Mouse (Mus musculus) limb, embryonic 11.5 days (tissue): Measurements from ENCODE around the gene Mical3. TPM values are rescaled to one million over a fixed set of nuclear protein-coding genes. Genes with fewer than 3 reads are reported as not detected.

Experiments
- ATAC-seq: fragments of 200-750 bp; cut with Nextera tagmentation; 2 replicates; pipeline ENCODE4 v1.8.0; 2017; ENCODE audit warnings: low read depth; ENCODE audit not compliant: insufficient number of reproducible peaks, low FRiP score, low TSS enrichment
- DNase-seq: peaks from one replicate; pipeline ENCODE4 v3.0.0-alpha.2; 2015; ENCODE audit warnings: low spot score
- H3K27ac ChIP-seq: fragments of 300-500 bp; sonication (generic); replicated peaks from 2 replicates; pipeline ENCODE4 v1.5.1; 2014; ENCODE audit warnings: low read depth, mild to moderate bottlenecking, low read length
- H3K27me3 ChIP-seq: fragments of 300-500 bp; sonication (generic); 2 replicates; pipeline ENCODE4 v1.6.1; 2014; ENCODE audit warnings: mild to moderate bottlenecking, low read length, mixed read lengths; ENCODE audit not compliant: control insufficient read depth, insufficient read depth
- H3K36me3 ChIP-seq: fragments of 300-500 bp; sonication (generic); 2 replicates; pipeline ENCODE4 v1.6.1; 2014; ENCODE audit warnings: mild to moderate bottlenecking, low read length, moderate library complexity, mixed read lengths; ENCODE audit not compliant: control insufficient read depth, insufficient read depth
- H3K4me1 ChIP-seq: fragments of 300-500 bp; sonication (generic); 2 replicates; pipeline ENCODE4 v1.6.1; 2014; ENCODE audit warnings: low read length, mixed read lengths; ENCODE audit not compliant: control insufficient read depth, insufficient read depth
- H3K4me2 ChIP-seq: fragments of 300-500 bp; sonication (generic); 2 replicates; pipeline ENCODE4 v1.6.1; 2014; ENCODE audit warnings: low read depth, mild to moderate bottlenecking, moderate library complexity; ENCODE audit not compliant: severe bottlenecking
- H3K4me3 ChIP-seq: fragments of 300-500 bp; sonication (generic); 2 replicates; pipeline ENCODE4 v1.5.1; 2014; ENCODE audit warnings: low read depth, low read length
- H3K9ac ChIP-seq: fragments of 300-500 bp; sonication (generic); 2 replicates; pipeline ENCODE4 v1.6.1; 2014; ENCODE audit warnings: mild to moderate bottlenecking, low read length
- H3K9me3 ChIP-seq: fragments of 300-500 bp; sonication (generic); 2 replicates; pipeline ENCODE4 v1.6.1; 2016; ENCODE audit warnings: low read length; ENCODE audit not compliant: control insufficient read depth
- WGBS: fragments of 180-500 bp; shearing (Covaris S2); extraction: QIAGEN DNeasy Blood & Tissue Kit; methylation state at CpG from one replicate; pipeline ENCODE4 v1.1.7; 2014; 5-methylcytosine and 5-hydroxymethylcytosine counted together
- polyA plus RNA-seq: library from polyadenylated mRNA; unstranded; fragments of >200 nt; fragmentation: Nextera tagmentation; extraction: Ambion mirVana; gene quantifications from 2 replicates; pipeline ENCODE4 v1.2.1, GENCODE M21; 2014

Mical3 gene
- polyA plus RNA-seq, 1 experiment from 2014 or later: 12.2 TPM

DNA sequence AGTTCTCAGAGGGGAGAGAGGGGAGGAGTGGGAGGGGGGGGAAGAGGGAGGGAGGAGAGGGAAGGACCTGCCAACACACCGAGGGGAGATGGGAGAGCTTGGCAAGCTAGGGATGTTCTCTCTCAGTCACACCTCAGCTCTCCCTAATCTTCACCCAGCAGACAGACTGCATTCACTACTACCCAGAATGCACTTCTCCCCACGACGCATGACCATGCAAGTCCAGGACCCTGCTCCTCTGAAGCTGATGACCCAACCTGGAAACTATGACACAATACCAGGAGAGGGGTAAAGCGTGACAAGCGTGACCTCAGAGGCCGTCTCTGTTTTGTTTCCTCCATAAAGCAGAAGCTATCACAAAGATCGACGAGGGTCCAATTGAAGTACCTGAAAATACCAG is 61.6 kb downstream of the Mical3 start:
- Histone ChIP-seq H3K4me2 (no peak overlapping the region), H3K4me3 (no peak overlapping the region), H3K4me1 (peaks cover 7% of the 10 kb centered on the region), H3K27me3 (no peaks in the 10 kb centered on the region), H3K27ac (no peak overlapping the region), H3K36me3 (no peaks in the 10 kb centered on the region), H3K9ac (no peak overlapping the region), H3K9me3 (no peaks in the 10 kb centered on the region)
- WGBS: 79% methylated on average over 8 of the region's 8 CpGs
- DNase-seq (no peak), ATAC-seq (no peak)

DNA sequence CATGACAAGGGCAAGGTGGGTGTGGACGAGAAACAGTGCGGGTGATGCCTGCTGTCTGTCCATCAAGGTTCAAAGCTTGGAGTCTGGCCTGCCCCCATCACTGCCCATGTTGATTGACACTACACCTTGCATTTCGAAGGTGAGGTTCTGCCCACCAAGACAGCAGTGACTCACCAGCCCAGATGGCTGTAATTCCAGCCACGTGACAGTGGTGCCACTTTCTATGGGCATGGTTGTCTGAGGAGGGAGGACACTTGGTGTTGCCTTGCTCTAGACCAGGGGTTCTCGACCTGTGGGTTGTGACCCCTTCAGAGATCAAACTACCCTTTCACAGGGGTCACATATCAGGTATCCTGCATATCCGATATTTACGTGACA is 62.7 kb downstream of the Mical3 start:
- no peak overlapping the region for H3K4me3 ChIP-seq
- H3K9me3 ChIP-seq: no peaks in the 10 kb centered on the region
- WGBS: 81% methylated on average over 7 of the region's 7 CpGs
- H3K36me3 ChIP-seq: no peaks in the 10 kb centered on the region
- H3K4me1 ChIP-seq: peaks cover 8% of the 10 kb centered on the region
- no peak overlapping the region for H3K4me2 ChIP-seq
- H3K27ac ChIP-seq: no peak overlapping the region
- no peak for ATAC-seq
- no peaks in the 10 kb centered on the region for H3K27me3 ChIP-seq
- DNase-seq: no peak
- no peak overlapping the region for H3K9ac ChIP-seq

DNA sequence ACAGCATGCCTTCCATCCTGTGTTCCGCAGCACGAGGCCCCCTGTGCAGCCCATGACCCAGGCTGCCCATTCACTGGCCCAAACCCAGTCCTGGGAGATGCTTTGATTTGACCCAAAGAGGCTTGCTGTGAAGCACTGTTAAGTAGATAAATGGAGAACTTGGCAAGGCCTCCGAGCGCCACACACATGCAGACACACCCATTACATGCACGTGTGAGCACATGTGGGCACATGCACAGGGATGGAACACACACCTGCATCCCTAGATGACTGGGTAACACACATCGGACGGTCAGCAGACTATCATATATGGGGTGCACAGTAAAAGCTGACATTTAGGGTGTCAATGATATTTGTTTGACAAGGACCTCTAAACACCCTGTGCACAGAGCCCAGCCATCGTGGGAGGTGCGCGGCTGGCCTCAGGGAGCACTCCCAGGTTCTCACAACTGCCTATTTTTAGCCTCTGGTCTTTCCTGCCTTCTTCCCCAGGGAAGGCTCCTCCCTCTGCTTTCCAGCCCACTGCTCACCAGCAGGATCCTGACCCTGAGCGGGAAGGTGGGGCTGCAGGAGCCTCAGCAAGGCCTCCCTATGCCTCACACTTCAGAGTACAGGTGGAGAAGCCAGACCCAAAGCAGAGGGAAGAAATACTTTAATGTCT is 63.2 kb downstream of the Mical3 start:
- H3K36me3 ChIP-seq: no peaks in the 10 kb centered on the region
- H3K4me3 ChIP-seq: no peak overlapping the region
- WGBS: 70% methylated on average over 11 of the region's 11 CpGs
- H3K4me1 ChIP-seq: peaks cover 8% of the 10 kb centered on the region
- no peak for ATAC-seq
- H3K9ac ChIP-seq: no peak overlapping the region
- no peak overlapping the region for H3K27ac ChIP-seq
- H3K9me3 ChIP-seq: no peaks in the 10 kb centered on the region
- no peak overlapping the region for H3K4me2 ChIP-seq
- no peak for DNase-seq
- H3K27me3 ChIP-seq: no peaks in the 10 kb centered on the region

DNA sequence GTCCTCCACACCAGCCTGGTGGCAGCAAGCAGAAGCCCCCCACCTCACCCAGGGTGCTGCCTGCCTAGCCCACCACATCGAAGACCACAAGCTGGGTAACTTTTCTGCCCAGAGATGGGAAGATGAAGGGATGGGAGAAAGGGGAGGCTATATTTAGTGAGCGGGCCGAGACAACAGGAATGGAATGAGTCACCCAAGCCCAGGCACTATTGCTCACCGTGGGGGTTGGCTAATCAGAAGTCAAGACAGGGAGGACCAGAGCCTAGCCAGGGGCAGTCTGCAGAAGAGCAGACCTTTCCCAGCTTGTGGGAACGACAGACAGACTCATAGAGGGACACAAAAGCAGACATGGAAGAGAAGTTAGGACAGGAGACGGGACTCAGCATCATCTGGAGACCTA is 64.0 kb downstream of the Mical3 start:
- Histone ChIP-seq H3K9ac (no peak overlapping the region), H3K27ac (no peak overlapping the region), H3K4me2 (no peak overlapping the region), H3K27me3 (no peaks in the 10 kb centered on the region), H3K36me3 (no peaks in the 10 kb centered on the region), H3K9me3 (no peaks in the 10 kb centered on the region), H3K4me1 (peaks cover 8% of the 10 kb centered on the region), H3K4me3 (no peak overlapping the region)
- ATAC-seq (no peak), DNase-seq (no peak)
- WGBS: 66% methylated on average over 6 of the region's 6 CpGs

DNA sequence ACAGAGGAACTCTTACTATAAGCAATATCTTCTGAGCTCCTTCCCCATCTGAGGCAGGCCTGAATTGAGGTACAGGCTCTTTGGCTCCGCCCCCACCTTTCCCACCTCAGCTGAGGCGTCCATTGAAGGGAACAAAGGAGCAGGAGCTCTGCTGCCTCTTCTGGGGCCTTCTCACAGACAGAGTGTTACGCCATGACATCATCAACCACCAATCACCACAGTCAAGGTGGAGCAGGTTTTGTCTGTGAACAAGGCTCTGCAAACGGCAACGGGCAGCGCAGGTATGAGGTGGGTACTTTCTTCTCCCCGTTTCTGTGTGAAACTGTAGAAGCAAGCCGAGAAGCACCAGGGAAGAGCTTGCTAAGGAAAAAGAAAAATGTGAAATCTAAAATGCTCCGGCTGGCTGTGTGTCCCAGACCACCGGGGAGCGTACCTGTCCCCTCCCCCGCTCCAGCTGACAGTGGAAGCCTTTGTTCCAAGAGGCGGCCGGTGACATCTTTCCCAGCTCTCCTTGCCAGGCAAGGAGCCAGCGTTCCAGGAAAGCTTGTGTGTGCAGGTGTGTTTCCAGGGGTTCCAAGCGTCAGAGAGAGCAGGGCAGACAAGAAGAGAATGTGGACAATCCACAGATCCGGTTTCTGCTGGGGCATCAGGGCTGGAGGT is 66.3 kb downstream of the Mical3 start:
- Histone ChIP-seq H3K27ac (no peak overlapping the region), H3K27me3 (no peaks in the 10 kb centered on the region), H3K9ac (no peak overlapping the region), H3K36me3 (no peaks in the 10 kb centered on the region), H3K4me3 (no peak overlapping the region), H3K4me2 (peak overlapping the region; percentile 1), H3K9me3 (no peaks in the 10 kb centered on the region), H3K4me1 (peaks cover 8% of the 10 kb centered on the region)
- 34% methylated on average over 17 of the region's 17 CpGs for WGBS
- DNase-seq (peak; percentile 47), ATAC-seq (peak; percentile 19; the same call in 1 of the 2 replicates)

DNA sequence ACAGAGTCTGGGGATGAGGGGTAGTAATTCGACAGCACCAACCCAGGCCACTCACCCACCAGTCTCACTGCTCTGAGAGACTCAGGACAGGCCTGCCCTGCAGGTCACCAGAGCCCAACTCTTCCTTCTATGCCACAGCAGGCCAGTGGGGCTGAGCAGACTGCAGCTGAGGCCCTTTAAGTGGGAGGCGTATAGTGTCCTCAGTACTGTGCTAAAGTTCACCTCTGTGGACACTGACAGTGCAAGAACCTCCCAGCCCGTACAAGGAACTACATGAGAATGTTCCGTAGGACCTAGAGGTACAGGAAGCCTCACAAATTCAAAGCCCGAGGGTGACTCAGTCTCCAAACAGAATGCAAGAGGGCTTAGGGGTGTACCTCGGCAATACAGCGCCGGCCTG is 67.0 kb downstream of the Mical3 start:
- Histone ChIP-seq H3K27ac (no peak overlapping the region), H3K9me3 (no peaks in the 10 kb centered on the region), H3K4me3 (no peak overlapping the region), H3K27me3 (no peaks in the 10 kb centered on the region), H3K9ac (no peak overlapping the region), H3K4me2 (no peak overlapping the region), H3K4me1 (peaks cover 8% of the 10 kb centered on the region), H3K36me3 (no peaks in the 10 kb centered on the region)
- no peak for ATAC-seq
- no peak for DNase-seq
- 89% methylated on average over 8 of the region's 8 CpGs for whole genome bisulfite sequencing

DNA sequence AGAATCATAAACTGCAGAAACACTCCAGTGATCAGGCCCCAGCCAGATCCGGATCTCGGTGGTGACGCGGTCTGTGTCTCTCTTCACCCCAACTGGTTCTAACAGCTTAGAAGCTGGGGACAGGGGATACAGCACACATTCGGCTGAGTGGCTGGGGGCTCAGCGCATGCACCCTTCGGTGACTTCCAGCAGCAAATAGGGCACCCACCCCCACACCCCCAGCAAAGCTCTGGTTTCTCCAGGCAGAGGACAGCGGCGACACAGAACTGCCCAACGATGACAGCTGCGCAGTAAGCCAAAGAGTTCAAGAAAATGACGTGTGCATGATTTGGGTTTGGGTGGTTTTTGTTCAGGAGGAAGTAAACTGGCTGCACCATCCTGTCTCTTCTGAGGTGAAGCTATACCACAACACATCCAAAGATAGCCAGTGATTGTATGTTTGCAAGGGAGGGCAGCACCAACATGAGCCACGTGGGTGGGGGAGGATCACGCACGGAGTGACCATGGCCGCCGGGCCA is 67.8 kb downstream of the Mical3 start:
- Histone ChIP-seq H3K4me2 (no peak overlapping the region), H3K36me3 (no peaks in the 10 kb centered on the region), H3K27me3 (no peaks in the 10 kb centered on the region), H3K9ac (no peak overlapping the region), H3K4me3 (no peak overlapping the region), H3K4me1 (peaks cover 8% of the 10 kb centered on the region), H3K9me3 (no peaks in the 10 kb centered on the region), H3K27ac (no peak overlapping the region)
- 92% methylated on average over 17 of the region's 17 CpGs for WGBS
- ATAC-seq: no peak
- DNase-seq: no peak

DNA sequence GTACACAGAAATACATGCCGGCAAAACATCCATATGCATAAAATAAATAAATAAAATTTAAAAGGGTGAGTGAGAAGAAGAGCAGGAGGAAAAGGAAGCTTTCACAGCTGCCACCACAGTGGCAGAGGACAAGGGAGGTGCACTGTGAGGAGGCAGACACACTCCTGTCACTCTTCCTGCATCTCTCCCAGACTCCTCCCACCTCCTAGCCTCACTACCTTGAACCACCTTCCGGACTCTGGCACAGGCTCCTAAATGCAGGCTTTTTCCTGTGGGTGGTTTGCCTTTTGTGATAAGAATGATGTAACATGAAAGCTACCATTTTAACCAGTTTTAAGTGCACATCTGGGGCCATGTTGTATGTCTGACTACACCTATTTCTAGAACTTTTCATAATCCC is 72.8 kb downstream of the Mical3 start:
- Histone ChIP-seq H3K27me3 (no peaks in the 10 kb centered on the region), H3K9me3 (no peaks in the 10 kb centered on the region), H3K36me3 (no peaks in the 10 kb centered on the region), H3K9ac (no peak overlapping the region), H3K27ac (no peak overlapping the region), H3K4me2 (no peak overlapping the region), H3K4me1 (peaks cover 7% of the 10 kb centered on the region; the same call in 1 of the 2 replicates), H3K4me3 (no peak overlapping the region)
- DNase-seq: no peak
- WGBS: 86% methylated on average over 2 of the region's 2 CpGs
- no peak for ATAC-seq
